Mouse (Mus musculus) testis, adult 2 months (tissue): ENCODE measurements around the gene Depdc1b.

Source experiments
- CTCF ChIP-seq: fragments of 200-500 bp; IDR thresholded peaks from 2 replicates; pipeline ENCODE4 v1.5.1; 2012; ENCODE audit warnings: low read depth, mild to moderate bottlenecking, inconsistent platforms, low read length, moderate library complexity; ENCODE audit not compliant: control insufficient read depth, insufficient read depth, insufficient replicate concordance
- POLR2A ChIP-seq: fragments of 200-500 bp; IDR thresholded peaks from 2 replicates; pipeline ENCODE4 v1.6.1; 2012; ENCODE audit warnings: low read depth, mild to moderate bottlenecking, inconsistent platforms, low read length, moderate library complexity; ENCODE audit not compliant: control insufficient read depth

- TF ChIP-seq CTCF, result no peak
- TF ChIP-seq POLR2A, result no peak
Observed at GRCm38 (mm10) chr13:108381161-108381560, 65.0 kb downstream of the Depdc1b start.
